Mouse (Mus musculus) adrenal gland, postnatal 36 days (tissue): ENCODE measurements around the gene Gng7. TPM values are rescaled to one million over a fixed set of nuclear protein-coding genes. Genes with fewer than 3 reads are reported as not detected.
A peak's percentile ranks its signal among the peaks of the same experiment; 100 is the strongest.

Experiments used
- DNase-seq, 2 experiments: peaks; one replicate each; pipeline ENCODE4 v3.0.0; 2021; ENCODE audit warnings: mixed read lengths in 1 of 2
- total RNA-seq, 2 experiments: library from RNA; stranded (reverse); gene quantifications; 2 replicates each; pipeline ENCODE4 v1.2.3; 2021

The Gng7 gene
- total RNA-seq, 2 experiments from 2014 or later, result 6.4 to 6.7 TPM

DNA sequence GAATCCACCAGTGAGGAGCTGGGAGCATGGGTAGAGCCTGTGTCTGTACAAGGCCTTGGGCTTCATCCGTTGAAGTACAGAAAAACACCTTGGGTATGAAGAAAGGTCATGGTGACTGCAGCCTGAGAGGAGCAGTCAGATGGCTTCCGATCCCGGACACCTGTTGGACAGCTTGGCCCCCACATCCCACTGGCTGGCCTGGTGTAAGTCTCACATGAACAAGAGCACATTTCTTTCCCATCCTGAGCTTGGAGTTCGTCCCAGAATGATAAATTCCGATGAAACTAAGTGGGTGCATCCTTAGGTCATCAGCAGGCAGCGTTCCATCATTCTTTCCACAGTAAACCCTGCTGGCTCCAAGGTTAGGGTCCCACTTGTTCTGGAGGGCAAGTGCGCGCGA is 71.0 kb downstream of the Gng7 start:
- DNase-seq, result peak in 1 of 2 experiments; percentile 53

DNA sequence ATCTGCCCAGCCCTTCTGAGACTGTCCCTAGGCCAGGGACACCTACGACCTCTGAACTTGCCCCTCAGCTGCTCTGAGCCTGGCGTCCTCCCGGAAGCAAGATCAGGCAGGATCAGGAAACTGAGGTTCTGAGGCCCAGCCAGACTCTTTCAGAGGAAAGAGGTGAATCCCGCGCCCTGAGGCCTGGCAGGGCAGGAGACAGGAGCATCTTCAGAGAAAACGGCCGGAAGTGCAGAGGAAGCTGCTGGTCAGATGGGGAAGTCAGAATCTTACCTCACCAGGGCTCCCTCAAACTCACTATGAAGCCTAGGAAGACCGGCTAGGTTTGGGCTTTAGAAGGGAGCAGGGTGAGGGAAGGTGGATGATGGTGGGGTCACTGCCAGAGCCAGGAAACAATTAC is 71.8 kb downstream of the Gng7 start:
- no peak for DNase-seq

DNA sequence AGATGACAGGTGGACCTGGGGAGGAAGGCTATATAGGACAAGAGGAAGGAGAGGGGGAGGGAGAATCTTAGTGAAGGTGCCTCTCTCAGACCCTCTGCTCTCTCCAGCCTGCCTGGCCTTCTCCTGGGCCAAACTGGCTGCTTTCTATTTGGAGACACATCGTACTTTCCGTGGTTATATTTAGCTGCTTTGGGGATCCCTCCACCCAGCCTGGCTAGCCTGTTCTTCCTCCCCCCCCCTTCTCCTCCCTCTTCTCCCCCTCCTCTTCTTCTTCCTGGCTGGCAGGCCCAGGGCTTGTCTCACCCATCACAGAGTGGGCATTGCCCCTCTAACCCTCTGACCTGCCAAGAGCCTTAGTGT is 73.8 kb downstream of the Gng7 start:
- peak in 1 of 2 experiments; percentile 31 for DNase-seq

DNA sequence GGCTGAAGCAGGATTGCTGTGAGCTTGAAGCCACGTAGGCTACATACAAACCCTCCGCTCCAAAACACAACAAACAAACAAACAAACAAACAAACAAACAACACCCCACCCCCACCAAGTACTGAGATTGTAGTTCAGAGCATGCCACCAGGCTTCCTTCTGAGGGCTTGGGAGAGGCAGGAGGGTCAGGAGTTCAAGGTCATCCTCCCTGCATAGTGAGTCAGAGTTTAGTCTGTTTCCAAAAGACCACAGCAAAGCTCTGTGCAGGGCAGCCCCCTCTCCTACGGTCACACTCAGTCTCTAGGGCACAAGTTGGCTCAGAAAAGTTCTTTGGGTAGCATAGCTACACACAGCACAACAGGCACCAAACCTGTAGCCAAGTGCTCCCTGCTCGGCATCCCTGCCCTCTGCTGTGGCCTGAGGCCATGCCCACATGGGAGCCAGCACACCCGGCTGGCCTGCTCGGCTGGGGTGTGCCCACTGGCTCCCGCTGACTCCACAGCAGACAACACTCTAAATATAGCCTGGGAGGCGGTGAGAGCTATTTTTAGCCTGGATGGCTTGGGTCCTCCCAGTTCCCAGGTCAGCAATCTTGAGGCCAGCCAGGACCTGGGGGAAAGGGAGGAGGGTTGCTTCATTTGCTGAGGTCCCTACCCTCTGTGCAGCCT is 74.3 kb downstream of the Gng7 start:
- peak; percentile 69 to 83 for DNase-seq

DNA sequence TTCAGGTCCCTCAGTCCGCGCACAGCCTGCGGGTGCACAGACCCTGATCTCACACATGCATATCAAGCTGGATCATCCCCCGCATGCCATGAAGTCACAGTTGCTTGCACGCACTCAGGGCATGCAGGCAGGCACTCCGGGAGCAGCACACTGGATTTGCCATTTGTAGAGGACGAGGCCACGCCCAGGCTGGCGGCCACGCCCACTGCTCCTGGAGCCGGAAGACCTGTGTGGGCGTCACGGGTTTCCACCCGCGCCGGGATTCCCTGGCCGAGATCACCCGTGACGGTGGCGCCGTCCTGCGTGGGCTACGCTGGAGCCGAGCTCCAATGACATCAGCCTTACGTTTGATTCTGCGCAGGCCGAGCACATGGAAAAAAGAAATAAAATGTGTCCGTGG is 75.1 kb downstream of the Gng7 start:
- peak; percentile 92 to 95 for DNase-seq

DNA sequence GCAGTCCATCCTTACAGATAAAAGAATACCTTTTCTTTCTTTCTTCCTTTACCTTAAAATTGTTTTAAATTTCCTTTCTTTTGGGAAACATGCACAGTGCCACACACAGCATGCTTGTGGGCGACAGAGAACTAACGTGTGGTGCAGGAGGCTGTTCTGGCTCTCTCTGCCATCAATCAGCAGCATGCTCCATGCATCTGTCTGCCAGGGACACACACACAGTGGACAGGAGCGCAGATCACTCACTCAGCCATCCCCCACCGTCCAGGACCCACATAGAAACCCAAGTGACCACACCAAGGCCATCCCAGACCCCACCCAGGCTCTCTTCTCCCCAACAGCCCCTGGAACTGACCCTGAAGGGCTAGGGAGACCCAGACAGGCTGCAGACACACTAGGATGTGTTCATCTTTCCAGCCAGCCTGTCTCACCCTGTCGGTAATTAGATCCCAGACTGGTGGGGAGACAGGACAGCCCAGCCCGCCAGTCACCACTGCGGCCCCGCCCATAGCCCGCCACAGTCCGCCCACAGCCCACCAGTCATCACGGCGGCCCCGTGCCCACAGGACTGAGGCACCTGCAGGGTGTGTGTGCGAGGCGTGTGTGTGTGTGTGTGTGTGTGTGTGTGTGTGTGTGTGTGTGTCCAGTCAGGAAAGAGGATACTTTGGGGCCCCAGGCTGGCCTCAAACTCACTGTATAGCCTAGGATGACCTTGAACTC is 75.8 kb downstream of the Gng7 start:
- peak in 1 of 2 experiments; percentile 33 for DNase-seq

DNA sequence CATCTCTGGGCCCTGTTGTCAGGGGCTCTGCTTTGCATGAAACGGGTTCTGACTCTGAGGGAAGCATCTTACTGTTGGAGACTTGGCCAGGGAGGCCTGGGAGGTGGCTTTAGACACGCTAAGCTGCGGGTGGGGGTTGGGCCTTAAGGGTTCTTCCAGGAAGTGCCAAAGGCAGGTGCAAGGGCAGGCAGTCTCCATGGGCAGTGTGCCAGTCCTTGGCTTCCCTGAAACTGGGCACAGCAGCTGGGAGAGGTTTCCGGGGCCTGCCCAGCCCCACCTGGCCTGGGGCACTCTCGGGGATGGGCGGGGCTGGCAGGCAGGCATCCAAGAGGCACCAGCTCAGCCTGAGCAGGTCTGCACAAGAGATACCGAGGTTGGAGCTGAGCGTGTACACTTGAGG is 77.1 kb downstream of the Gng7 start:
- DNase-seq, result peak; percentile 32 to 46

DNA sequence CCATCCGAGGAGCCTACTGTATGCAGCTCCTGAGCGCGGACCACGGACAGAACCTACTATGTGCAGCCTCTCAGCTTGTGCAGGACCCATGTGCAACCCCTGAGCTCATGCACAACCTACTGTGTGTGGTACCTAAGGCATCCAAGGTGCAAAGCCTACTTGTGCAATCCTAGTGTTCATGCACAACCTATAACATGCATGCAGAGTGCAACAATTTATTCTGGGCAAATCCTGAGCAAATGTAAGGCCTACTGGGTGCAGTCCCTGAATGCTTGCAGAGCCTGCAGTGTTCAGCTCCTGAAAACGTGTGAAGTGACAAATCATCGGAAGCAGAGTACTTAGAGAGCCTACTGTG is 78.0 kb downstream of the Gng7 start:
- DNase-seq, result no peak

DNA sequence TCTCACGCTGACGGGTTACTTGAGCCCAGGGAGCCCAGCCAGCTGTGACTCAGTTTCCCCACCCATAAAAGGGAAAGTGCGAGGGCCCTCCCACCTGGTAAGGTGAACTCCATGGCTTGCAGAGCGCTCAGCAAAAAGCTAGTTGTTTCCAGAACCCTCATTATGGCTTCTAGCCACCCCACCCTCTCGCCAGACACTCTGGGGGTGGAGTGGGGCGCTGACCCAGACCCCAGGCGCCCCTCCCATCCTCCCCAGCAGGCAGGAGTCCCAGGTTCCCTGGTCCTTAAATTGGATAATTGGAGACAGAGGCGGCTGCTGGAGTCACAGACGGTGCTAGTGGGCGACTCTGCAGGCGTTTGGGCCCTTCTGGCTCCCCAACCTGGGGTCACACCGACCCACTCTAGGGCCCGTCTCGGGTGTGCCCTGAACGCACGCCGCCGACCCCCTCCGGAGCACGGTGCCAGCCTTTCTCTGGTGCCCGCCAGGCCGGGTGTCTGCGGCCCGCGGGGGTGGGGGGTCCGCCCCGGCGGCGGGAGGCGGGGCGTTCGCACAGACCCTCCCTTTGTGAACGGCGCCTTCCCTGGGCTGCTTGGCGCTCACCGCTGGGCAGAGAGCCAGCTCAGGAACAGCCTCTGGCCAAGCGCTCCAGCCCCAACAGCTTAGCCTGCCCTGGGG is 78.5 kb downstream of the Gng7 start:
- peak; percentile 78 to 87 for DNase-seq

DNA sequence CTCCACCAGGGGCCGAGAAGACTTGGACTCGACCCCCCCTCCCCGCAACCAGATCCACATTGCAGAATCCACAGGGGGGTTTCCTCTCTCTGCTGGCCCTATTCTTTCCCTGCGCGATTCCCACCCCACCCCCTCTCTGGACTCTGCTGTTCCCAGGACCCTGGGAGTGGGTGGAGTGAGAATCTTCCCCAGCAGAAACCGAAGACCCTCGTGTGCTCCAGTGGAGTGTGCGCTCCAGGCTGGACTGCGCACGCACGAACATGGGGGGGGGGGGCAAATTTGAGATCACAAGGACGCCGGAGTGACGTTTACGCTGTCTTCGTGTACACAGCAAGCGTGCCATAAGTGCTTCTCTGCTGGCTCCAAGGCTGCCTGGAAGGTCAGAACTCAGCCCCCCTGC is 79.0 kb downstream of the Gng7 start:
- DNase-seq, result no peak

DNA sequence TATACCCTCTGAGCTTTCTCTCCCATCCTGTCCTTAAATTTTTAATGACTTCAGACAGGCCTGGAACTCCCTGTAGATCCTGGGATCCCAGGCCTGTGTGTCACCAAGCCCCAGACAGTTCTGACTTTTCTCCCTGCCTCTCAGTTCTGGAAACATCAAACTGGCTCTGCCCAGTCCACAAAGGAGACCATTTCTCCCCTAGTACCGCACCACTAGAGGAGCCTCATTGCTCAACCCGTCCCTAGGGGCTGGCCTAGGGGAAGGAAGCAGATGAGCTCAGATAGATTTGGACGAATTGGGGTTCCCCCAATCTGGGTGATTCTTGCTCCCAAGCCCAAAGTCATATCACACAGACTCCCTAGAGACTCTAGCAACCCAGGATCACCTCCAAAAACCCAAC is 79.5 kb downstream of the Gng7 start:
- DNase-seq, result peak in 1 of 2 experiments; percentile 39

DNA sequence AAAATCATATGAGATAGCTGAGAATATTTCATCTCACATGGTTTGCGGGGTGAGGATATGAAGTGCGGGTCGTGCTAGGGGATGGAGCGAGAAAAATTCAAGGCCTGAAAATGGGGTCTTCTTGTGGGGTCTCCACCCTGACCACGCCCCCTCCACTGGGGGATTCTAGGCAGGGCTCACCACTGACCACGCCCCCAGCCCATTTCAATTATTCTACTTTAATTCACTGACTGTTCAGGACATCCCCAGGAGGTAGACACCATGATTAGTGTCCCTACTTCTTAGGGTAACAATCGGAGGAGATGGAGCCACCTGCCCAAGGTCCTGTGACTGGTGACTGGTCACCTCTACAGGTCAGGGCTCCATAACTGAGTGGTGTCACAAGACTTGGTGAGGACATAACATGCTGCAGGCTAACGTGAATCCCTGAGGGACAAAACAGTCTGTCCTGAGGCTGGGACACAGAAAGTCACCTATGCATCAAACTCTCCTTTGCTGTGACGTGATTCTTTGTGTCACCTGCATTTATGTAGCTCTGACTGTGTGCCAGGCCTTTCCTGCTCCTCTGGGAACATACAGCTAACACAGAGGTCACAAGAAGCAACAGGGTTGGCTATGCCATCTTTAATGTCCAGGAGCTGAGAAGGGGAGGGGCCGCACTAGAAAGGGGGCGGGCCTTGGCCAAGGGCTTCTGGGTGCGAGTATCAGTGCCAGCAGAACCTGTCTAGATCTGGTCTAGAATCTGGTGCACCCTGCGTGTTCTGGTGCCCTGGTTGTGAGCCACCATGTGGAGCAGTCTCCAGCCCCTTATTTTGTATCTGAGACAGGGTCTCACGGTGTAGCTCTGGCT is 80.4 kb downstream of the Gng7 start:
- no peak for DNase-seq

DNA sequence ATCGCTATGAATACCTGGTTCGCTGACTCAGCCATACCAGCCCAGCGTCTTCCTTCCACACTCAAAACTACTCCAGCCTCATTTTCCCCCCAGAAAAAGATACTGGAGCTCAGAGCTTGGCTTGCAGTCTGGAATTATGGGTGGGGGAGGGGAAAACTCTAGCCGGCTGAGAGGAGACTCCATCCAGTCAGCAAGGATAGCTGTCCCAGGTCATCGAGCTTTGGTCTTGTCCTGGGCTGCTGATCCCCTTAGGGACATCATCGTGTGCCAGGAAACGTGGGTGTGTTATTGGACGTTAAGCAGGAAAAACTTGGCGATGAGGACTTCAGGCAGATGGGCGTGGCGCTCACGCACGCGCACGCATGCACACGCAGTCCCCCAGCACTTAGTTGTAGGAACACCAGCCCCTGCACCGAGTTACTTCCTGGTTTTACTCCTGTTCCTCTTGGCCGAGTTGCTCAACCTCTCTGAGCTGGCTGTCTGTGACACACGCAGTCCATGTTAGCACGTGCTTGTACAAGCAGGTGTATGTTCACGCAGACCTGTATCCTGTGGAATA is 81.2 kb downstream of the Gng7 start:
- DNase-seq, result peak in 1 of 2 experiments; percentile 37

DNA sequence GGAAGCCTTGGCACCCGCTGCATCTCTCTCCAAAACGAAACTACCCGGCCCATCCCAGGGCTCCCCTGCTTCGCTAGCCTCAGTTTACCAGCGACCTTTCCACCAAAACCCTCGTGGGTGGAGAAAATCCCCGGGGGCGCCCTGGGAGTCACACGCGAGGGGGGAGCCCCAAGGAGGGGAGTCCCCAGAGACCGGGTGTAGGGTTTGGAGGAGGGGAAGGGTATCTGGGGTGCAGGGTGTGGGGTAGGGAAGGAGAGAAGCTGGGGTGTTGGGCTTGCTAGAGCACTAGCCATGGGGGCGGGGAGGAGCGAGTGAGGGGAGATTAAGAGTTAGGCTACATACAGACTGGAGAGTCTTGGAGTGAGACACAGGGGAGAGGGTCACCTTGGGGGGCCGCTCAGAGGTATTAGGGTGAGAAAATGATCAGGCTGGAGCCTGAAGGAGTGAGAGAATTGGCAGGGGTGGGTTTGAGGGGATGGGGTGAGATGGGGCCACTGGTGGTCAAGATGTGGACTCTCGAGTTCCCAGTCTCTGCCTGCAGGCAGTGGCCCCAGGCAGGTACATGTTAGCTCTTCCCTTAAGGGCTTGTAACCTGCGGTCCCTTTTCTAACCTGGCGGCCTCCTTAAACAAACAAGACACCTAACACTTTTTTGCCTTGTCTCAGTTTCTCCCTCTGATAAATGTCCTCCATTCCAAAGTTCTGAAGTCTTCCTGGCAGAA is 81.9 kb downstream of the Gng7 start:
- DNase-seq, result peak in 1 of 2 experiments; percentile 27

DNA sequence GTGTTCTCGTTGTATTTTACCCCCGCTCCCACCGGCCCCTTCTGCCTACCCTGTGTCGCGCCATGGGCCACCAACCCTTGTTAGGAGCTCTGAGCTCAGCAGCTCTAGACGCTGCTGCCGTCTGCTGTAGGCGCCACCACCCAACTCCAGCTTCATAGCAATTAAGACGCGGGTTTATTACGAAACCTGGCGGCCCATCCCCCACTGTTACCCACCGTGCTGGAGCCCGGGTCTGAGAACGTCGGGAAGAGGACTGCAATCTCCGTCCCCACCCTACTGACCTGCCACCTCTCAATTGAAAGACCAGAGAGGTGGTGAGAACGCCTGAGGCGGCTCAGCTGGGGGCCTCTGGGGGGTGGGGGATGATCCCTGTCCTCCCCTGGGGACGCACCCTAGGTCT is 82.5 kb downstream of the Gng7 start:
- peak in 1 of 2 experiments; percentile 42 for DNase-seq

DNA sequence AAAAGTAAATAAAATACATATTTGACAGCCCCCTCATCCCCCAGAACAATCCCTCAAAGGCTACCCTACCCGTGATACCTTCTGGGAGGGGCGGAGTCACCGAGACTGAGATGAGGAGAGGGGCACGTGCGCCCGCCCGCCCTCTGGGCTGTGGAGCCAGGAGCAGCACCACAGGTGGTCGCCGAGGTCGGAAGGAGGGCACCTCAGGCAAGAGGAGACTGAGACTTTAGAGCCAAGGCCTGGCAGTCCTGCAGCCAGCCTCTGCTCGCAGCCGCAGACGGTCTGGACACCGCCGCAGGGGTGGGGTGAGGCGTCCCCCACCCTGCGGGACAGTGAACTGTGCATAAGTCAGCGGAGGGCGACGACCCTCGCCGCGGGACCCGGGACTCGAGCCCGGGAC is 83.0 kb downstream of the Gng7 start:
- DNase-seq, result no peak

DNA sequence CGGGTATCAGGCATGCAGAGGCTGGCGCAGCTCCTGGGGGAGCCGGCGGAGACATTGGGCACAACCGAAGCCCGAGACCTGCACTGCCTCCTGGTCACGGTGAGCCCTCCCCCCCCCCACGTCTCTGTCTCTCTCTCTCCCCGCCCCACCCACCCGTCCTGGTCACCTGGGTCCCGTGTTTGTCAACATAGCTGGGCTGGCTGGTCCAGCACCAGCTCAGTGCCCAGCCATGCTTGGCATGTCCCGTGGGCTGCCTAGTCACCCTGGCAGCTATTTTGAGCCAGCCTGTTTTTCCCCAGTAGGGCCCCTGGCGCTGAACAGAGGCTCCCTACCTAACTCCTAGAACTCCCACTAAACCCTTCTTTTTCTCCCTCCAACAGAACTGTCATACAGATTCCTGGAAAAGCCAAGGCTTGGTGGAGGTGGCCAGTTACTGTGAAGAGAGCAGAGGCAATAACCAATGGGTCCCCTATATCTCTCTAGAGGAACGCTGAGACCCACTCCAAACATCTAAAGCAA is 83.5 kb downstream of the Gng7 start:
- DNase-seq, result peak; percentile 58 to 64

DNA sequence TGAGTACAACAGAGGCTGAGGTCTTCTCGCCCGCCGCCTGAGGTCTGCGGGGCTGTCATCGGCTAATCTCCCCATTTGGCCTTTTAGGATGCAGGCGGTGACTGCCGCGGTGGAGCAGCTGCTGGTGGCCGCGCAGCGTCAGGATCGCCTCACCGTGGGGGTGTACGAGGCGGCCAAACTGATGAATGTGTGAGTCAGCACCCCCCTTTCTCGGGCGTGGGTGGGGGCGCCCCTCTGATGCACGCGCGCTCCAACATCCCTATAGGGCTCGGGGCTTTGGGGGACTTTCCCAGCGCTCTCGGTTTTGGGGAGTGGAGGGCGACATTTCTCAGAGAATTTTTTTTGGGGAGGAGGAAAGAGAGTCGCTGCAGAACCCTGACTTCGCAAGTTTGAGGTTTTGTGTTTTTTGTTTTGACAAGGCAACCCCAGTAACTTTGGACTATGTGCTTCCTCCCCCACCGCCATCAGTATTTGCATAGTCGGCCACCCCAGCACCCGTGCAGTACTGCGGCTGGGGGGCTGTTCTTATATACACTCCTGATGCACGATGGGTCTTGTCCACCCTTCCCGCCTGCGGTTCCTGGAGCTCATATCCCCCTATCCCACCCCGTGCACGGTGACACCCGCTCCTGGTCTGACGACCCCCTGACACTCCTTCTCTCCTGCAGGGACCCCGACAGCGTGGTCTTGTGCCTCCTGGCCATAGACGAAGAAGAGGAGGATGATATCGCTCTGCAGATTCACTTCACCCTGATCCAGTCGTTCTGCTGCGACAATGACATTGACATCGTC is 84.2 kb downstream of the Gng7 start:
- peak; percentile 65 to 69 for DNase-seq

DNA sequence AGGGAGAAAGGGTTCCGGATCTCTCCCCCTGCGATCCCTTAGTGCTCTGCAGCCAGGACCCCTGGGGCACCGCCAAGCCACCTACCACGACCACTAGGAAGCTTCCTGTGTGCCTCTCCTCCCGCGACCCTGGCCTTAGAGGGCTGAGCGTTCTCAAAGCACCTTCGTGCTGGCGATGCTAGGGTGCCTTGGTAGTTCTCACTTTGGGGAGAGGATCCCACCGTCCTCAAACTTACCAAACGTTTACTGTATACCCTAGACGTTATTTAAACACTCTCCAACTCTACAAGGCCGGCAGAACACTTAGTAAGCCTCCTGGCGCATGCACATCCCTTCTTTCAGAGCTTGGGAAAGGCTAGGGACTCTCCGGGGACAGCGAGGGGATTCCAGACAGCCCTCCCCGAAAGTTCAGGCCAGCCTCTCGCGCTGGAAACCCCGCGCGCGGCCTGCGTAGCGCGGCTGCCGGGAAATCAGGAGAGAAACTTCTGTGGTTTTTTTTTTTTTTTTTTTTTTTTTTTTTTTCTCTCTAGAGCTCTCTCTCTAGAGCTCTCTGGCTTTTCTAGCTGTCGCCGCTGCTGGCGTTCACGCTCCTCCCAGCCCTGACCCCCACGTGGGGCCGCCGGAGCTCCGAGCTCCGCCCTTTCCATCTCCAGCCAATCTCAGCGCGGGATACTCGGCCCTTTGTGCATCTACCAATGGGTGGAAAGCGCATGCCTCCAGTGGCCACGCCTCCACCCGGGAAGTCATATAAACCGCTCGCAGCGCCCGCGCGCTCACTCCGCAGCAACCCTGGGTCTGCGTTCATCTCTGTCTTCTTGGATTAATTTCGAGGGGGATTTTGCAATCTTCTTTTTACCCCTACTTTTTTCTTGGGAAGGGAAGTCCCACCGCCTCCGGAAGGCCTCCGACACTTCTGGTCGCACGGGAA is 85.2 kb downstream of the Gng7 start, which contains the start of gene Gadd45b:
Gadd45b (plus strand) TSS at position 775 of the 928 bp plus-strand sequence.
- peak; percentile 99 for DNase-seq
